Mouse (Mus musculus): ENCODE results near the gene Bicdl2. TPM values are rescaled to one million over a fixed set of nuclear protein-coding genes. Genes with fewer than 3 reads are reported as not detected.

Bicdl2 gene
- polyA plus RNA-seq (2015; fragmentation: Nextera tagmentation; extraction: Ambion mirVana): 5.8 and 6.5 TPM in 2 replicates

DNA sequence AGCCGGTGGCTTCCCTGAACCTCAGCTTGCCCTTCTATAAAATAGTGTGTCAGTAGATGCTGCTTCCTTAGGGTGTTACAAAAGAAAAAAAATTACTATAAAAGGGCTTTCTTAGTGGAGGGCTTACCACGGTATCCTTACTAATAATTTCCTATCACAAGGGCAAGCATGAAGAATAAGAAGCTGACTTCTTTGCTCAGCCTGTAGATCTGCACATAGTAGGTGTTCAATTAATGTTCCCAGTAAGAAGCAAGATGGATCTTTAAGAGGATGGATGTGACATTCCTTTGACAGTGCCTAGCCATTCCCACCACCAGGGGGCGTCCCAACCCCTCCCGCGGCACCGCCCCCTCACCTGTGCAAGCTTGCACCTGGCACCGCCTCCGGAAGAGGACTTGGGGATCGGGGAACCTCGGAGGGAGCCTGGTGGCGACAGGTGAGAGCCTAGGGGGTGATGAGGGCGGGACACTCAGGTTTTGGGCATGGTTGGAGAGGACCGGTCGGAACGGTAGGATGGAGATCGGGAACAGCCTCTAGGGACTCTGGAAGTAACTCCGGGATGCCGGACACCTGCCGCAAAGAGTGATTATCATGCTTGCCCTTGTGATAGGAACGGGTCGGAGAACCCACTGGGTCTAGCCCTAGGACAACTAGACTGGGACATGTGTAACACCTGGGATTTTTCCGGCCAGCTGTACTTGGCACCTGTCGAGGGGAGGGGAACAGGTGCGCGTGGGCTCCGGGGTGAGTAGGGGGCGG, at the start of gene Bicdl2:
Bicdl2 (plus strand) TSS at position 390 of the 759 bp plus-strand sequence.
- peak; percentile 75 for ATAC-seq
- H3K4me2 ChIP-seq (ENCODE audit: low read depth, low read length): peak within 1 kb of the TSS; percentile 63
- H3K36me3 ChIP-seq (ENCODE audit: control insufficient read depth, insufficient read depth, low read length): no peaks in the 10 kb centered on the region
- no peaks in the 10 kb centered on the region for H3K9me3 ChIP-seq (ENCODE audit: control insufficient read depth, low read length)
- H3K4me1 ChIP-seq (ENCODE audit: control insufficient read depth, insufficient read depth, low read length): no peaks in the 10 kb centered on the region
- peak within 1 kb of the TSS; percentile 41; the same call in 1 of the 2 replicates for H3K9ac ChIP-seq (ENCODE audit: low read depth, low read length)
- peaks cover 13% of the 10 kb centered on the region for H3K27me3 ChIP-seq (replicated peaks; ENCODE audit: control insufficient read depth, insufficient read depth, low read length)
- 5% methylated on average over 27 of the region's 27 CpGs for WGBS
- H3K4me3 ChIP-seq (ENCODE audit: low read length): peak within 1 kb of the TSS; percentile 48
- H3K27ac ChIP-seq (ENCODE audit: low read length): no peak within 1 kb of the TSS

DNA sequence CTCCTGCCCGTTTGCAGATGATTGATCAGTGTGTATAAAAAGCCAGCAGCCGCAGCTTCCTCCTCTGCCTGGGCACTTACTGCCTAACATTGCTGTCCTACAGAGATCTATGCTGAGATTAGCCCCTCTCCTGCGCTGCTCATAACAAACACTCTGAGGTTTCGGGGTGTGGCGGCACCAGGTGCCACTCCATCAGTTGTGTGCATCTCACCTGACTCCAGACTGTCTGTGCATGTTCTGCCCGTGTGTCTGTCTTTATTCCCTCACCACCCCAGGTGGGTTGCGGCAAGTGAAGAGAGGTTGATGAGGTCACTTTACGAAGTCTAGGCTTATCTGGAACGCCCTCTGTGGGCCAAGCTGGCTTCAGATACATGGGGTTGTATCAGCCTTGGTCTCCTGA, 43.2 kb upstream of the Bicdl2 start:
- no peak overlapping the region for H3K4me3 ChIP-seq (ENCODE audit: low read length)
- WGBS: 39% methylated on average over 9 of the region's 9 CpGs

DNA sequence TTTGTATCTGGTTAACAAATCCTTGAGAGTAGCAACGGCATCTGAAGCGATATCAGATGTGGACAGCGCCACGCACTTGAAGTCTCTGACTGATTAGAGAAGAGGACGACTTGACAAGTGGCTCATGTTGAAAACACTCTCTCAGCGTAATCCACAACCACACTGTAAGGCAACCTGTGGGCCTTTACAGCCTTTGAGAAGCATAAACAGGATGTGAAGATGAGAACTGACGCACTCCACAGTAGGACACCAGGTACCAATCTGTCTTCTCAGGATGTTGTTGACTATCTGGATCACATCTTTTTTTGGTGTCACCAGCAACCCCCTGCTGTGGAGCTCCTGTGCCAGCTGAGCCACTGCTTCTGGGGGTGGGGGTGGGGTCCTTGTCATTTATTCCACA, 40.0 kb upstream of the Bicdl2 start:
- no peaks in the 10 kb centered on the region for H3K9me3 ChIP-seq (ENCODE audit: control insufficient read depth, low read length)
- no peaks in the 10 kb centered on the region for H3K36me3 ChIP-seq (ENCODE audit: control insufficient read depth, insufficient read depth, low read length)
- H3K4me1 ChIP-seq (ENCODE audit: control insufficient read depth, insufficient read depth, low read length): no peaks in the 10 kb centered on the region

More for the DNA sequence above, 43.2 kb upstream of the Bicdl2 start:
- Histone ChIP-seq H3K9me3 (ENCODE audit: control insufficient read depth, low read length) (no peaks in the 10 kb centered on the region), H3K4me2 (ENCODE audit: low read depth, low read length) (no peak overlapping the region), H3K9ac (ENCODE audit: low read depth, low read length) (no peak overlapping the region), H3K27ac (ENCODE audit: low read length) (no peak overlapping the region), H3K4me1 (ENCODE audit: control insufficient read depth, insufficient read depth, low read length) (no peaks in the 10 kb centered on the region), H3K27me3 (replicated peaks; ENCODE audit: control insufficient read depth, insufficient read depth, low read length) (no peaks in the 10 kb centered on the region), H3K36me3 (ENCODE audit: control insufficient read depth, insufficient read depth, low read length) (no peaks in the 10 kb centered on the region)
- no peak for ATAC-seq

DNA sequence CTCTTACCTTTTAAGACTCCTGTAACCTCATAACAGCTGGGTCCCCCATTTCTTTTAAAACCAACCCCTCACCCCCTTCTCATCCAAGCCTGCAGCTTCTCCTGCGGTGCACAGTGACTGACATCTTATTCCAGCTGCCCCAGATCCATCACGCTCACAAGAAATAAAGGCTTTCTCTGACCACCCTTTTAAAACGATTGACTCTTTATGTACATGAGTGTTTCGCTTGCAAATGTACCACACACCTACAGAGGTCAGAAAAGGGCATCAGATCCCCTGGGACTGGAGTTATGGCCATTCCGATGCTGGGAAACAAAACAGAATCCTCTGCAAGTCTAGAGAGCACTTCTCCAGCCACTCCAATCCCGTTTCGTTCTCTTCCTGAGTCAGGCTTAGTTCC, 32.5 kb upstream of the Bicdl2 start:
- H3K4me3 ChIP-seq (ENCODE audit: low read length): no peak overlapping the region
- H3K4me2 ChIP-seq (ENCODE audit: low read depth, low read length): no peak overlapping the region
- 43% methylated on average over 7 of the region's 7 CpGs for WGBS
- no peak overlapping the region for H3K27ac ChIP-seq (ENCODE audit: low read length)
- no peaks in the 10 kb centered on the region for H3K27me3 ChIP-seq (replicated peaks; ENCODE audit: control insufficient read depth, insufficient read depth, low read length)
- ATAC-seq: no peak
- no peaks in the 10 kb centered on the region for H3K36me3 ChIP-seq (ENCODE audit: control insufficient read depth, insufficient read depth, low read length)
- H3K9me3 ChIP-seq (ENCODE audit: control insufficient read depth, low read length): no peaks in the 10 kb centered on the region
- H3K4me1 ChIP-seq (ENCODE audit: control insufficient read depth, insufficient read depth, low read length): peaks cover 4% of the 10 kb centered on the region
- H3K9ac ChIP-seq (ENCODE audit: low read depth, low read length): no peak overlapping the region

More for the DNA sequence above, 40.0 kb upstream of the Bicdl2 start:
- Histone ChIP-seq H3K27ac (ENCODE audit: low read length) (no peak overlapping the region), H3K9ac (ENCODE audit: low read depth, low read length) (no peak overlapping the region), H3K27me3 (replicated peaks; ENCODE audit: control insufficient read depth, insufficient read depth, low read length) (no peaks in the 10 kb centered on the region), H3K4me2 (ENCODE audit: low read depth, low read length) (no peak overlapping the region), H3K4me3 (ENCODE audit: low read length) (no peak overlapping the region)
- 67% methylated on average over 7 of the region's 7 CpGs for WGBS
- no peak for ATAC-seq

DNA sequence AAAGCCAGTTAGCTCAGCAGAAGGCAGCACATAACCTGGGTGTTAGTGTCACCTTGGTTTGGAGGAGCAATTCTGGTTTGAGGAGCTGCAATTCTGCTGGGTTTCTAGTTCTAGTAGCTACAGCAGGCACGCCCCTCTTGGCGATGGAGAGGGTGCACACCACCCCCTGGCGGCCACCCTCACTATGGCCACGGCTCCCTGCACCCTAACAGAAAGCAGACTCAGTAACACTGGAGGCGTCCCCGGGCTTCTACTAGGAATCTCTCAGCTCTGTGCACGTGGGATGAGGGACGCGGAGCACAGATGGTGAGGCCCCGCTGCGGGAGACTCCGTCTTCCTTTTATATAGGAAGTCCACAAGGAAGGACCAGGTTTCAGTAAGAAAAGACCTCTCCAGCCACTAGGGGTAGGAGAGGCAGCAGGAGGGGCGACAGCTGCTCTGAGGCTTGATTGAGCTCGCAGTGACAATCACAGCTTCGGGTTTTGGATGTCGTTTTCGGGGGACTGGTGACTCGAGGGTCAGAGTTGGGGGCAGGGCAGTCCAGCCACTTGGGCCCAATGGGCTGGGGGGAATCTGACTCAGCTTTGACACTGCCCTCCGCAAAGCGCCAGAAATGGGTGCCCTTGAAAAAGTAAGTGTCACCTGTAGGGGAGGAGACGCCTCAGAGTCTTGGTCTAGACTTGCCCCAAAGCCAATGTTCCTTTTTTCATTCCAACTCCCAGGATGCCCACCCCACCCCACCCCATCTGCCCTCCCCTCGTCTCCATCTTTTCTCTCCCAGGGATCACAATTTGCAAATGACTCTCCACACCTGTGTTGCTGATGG, 29.9 kb upstream of the Bicdl2 start:
- H3K4me2 ChIP-seq (ENCODE audit: low read depth, low read length): peak overlapping the region; percentile 58
- peak; percentile 93 for ATAC-seq
- WGBS: 16% methylated on average over 21 of the region's 22 CpGs
- H3K36me3 ChIP-seq (ENCODE audit: control insufficient read depth, insufficient read depth, low read length): no peaks in the 10 kb centered on the region
- H3K27me3 ChIP-seq (replicated peaks; ENCODE audit: control insufficient read depth, insufficient read depth, low read length): no peaks in the 10 kb centered on the region
- no peak overlapping the region for H3K27ac ChIP-seq (ENCODE audit: low read length)
- H3K9me3 ChIP-seq (ENCODE audit: control insufficient read depth, low read length): no peaks in the 10 kb centered on the region
- H3K9ac ChIP-seq (ENCODE audit: low read depth, low read length): peak overlapping the region; percentile 48; the same call in 1 of the 2 replicates
- peaks cover 4% of the 10 kb centered on the region for H3K4me1 ChIP-seq (ENCODE audit: control insufficient read depth, insufficient read depth, low read length)
- peak overlapping the region; percentile 26 for H3K4me3 ChIP-seq (ENCODE audit: low read length)

DNA sequence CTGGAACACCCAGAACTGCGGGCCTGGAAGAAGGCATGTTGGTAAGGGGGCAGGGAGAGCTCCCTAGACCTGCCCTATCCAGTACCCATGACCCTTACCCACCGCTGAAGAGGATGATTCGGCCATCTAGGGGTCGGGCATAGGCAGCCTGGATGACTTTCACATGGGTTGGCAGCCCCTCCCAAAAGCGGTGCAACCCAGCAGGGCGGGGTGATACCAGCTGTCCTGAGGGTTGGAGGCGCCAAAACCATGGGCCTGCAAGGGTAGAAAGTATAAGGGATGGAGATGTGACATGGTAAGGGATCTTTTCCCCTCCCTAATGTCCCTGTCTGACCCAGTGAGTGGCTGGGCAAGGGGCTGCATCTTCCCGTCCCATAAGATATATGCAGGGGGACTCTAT, 29.1 kb upstream of the Bicdl2 start:
- 81% methylated on average over 8 of the region's 8 CpGs for WGBS
- no peaks in the 10 kb centered on the region for H3K27me3 ChIP-seq (replicated peaks; ENCODE audit: control insufficient read depth, insufficient read depth, low read length)
- H3K4me3 ChIP-seq (ENCODE audit: low read length): no peak overlapping the region
- no peak overlapping the region for H3K9ac ChIP-seq (ENCODE audit: low read depth, low read length)
- no peaks in the 10 kb centered on the region for H3K9me3 ChIP-seq (ENCODE audit: control insufficient read depth, low read length)
- peaks cover 4% of the 10 kb centered on the region for H3K4me1 ChIP-seq (ENCODE audit: control insufficient read depth, insufficient read depth, low read length)
- H3K36me3 ChIP-seq (ENCODE audit: control insufficient read depth, insufficient read depth, low read length): no peaks in the 10 kb centered on the region
- ATAC-seq: no peak
- no peak overlapping the region for H3K27ac ChIP-seq (ENCODE audit: low read length)
- no peak overlapping the region for H3K4me2 ChIP-seq (ENCODE audit: low read depth, low read length)

DNA sequence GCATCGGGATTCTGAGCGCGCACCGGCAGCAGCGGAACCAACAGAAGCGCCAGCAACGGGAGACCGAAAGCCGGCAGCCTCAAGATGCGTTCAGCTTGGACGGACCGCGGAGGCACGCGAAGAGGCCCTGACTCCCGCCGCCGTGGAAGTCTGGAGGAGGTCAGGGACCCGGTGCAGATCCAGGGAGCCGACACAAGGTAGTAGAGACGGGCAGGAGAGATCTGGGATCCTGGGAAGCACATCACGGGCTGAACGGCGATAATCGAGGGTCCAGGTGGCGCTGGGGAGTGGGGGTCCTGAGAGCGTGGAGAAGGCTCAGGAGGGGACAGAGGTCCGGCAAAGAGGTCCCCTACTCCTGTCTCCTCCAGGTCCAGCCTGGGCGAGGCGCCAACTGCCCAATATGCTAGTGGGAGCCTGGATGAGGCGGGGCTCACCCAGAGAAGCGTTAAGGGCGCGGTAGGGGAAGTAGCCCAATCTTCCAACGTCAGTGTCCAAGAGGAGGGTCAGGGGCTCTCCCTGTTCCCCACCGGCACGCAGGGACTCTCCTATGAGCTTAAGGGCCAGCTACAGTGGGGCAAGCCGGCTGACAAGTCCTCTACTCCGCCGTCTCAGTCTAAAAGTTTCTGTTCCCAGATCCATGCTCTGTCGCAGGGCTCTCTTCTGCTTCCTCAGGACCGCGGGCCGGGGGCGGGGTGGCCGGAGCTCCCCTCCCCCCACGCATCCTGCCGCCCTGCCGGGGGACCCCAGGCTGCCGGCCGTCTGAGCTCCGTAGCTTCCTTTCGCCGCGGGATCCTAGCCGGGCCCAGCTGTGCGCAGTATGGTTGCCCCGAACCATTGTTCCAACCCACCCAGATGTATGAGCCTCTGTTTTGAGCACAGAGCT, 15.5 kb upstream of the Bicdl2 start, which contains the start of gene Mmp25:
Mmp25 (minus strand) TSS at position 665 of the 883 bp plus-strand sequence.
- H3K4me2 ChIP-seq (ENCODE audit: low read depth, low read length): peak within 1 kb of the TSS; percentile 93
- H3K27ac ChIP-seq (ENCODE audit: low read length): no peak within 1 kb of the TSS
- peak; percentile 62 for ATAC-seq
- H3K36me3 ChIP-seq (ENCODE audit: control insufficient read depth, insufficient read depth, low read length): no peaks in the 10 kb centered on the region
- H3K4me1 ChIP-seq (ENCODE audit: control insufficient read depth, insufficient read depth, low read length): peaks cover 2% of the 10 kb centered on the region; the same call in 1 of the 2 replicates
- H3K9ac ChIP-seq (ENCODE audit: low read depth, low read length): peak within 1 kb of the TSS; percentile 70
- WGBS: under 1% methylated on average over 54 of the region's 58 CpGs
- peak within 1 kb of the TSS; percentile 54 for H3K4me3 ChIP-seq (ENCODE audit: low read length)
- no peaks in the 10 kb centered on the region for H3K9me3 ChIP-seq (ENCODE audit: control insufficient read depth, low read length)
- H3K27me3 ChIP-seq (replicated peaks; ENCODE audit: control insufficient read depth, insufficient read depth, low read length): peaks cover 18% of the 10 kb centered on the region

DNA sequence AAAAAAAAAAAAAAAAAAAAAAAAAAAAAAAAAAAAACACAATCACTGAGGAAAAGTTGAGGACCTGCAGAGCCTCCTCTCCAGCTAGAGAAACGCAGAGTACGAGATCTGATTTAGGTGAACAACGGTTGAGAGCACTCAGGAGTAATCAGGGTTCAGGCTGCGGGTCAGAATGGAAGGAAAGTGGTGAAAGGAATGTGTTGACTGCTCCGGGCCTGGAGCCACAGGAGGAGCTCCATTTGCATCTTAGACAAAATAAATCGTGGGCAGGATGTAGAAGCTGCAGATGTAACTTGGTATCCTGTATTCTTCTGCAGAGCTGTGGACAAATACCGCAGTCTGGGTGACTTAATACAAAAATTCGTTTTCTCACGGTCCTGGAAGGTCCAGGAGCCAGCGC, 14.4 kb upstream of the Bicdl2 start:
- ATAC-seq: no peak
- Histone ChIP-seq H3K9me3 (ENCODE audit: control insufficient read depth, low read length) (no peaks in the 10 kb centered on the region), H3K27ac (ENCODE audit: low read length) (no peak overlapping the region), H3K4me3 (ENCODE audit: low read length) (no peak overlapping the region), H3K27me3 (replicated peaks; ENCODE audit: control insufficient read depth, insufficient read depth, low read length) (peaks cover 18% of the 10 kb centered on the region), H3K4me2 (ENCODE audit: low read depth, low read length) (no peak overlapping the region), H3K36me3 (ENCODE audit: control insufficient read depth, insufficient read depth, low read length) (no peaks in the 10 kb centered on the region), H3K9ac (ENCODE audit: low read depth, low read length) (no peak overlapping the region), H3K4me1 (ENCODE audit: control insufficient read depth, insufficient read depth, low read length) (peaks cover 2% of the 10 kb centered on the region; the same call in 1 of the 2 replicates)
- 44% methylated on average over 10 of the region's 10 CpGs for WGBS

Data from intestine, embryonic 16.5 days (tissue).